Mouse (Mus musculus): ENCODE measurements around the gene Mthfd1l.

DNA sequence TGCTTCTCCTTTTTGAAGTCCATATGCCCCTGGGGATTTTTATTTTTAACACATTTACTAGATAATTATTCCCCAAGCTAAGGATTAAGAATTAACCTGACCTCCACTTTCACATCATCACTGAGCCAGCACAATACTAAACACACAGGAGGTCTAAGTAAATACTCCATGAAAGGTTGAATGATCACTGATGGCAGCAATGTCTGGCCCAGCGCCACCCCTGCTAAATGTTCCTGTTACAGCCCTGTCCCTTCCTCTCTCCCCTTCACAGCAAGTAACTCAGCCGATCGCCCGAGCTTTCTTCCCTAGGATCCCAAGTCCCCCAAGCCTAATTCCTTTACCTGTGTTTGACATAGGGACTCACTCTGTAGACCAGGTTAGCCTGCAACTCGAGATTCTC lies 185.6 kb downstream of the Mthfd1l start:
- no peak for TF ChIP-seq CTCF (IDR thresholded peaks at IDR 0.05; ENCODE audit: low read depth)
- TF ChIP-seq EP300 (IDR thresholded peaks at IDR 0.05; ENCODE audit: low read depth) = no peak
